ENCODE assay signal across 9 mouse cellular contexts in the genomic region with DNA sequence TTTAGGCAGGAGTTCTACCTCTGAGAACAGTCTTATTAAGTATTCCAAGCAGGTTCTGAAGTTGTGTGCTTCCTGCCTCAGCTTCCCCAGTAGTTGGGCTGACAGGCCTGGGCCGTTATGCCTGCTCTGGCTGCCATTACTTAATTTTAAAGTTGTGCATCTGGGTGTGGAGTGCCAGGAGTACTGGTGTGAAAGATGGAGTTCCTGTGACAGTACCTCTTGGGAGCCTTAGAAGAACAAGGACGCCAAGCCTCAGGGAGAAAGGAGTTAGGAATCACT. TPM values are rescaled to one million over a fixed set of nuclear protein-coding genes. Genes with fewer than 3 reads are reported as not detected.
A peak's percentile ranks its signal among the peaks of the same experiment; 100 is the strongest.
DNase-seq lines count a peak whose midpoint lies in the region; ATAC-seq and TF ChIP-seq lines count a peak whose summit lies in the region.
"Had no signal": no experiment of that assay in that cellular context is flagged by ENCODE, and none has a peak within 500 bp of the region (broad histone marks: within the 10 kb centered on the region; RNA-seq: fewer than 3 reads in every experiment).

No protein-coding gene starts in this region.

- H3K36me3 ChIP-seq in heart, embryonic 10.5 days, result peaks cover 37% of the 10 kb centered on the region
- H3K36me3 ChIP-seq in ES-Bruce4 (ENCODE audit: control insufficient read depth, insufficient read depth, low read length, poor library complexity, severe bottlenecking) (peaks cover 17% of the 10 kb centered on the region), macrophage (ENCODE audit: inconsistent target) (peaks cover 10% of the 10 kb centered on the region; the same call in 1 of the 2 replicates)
- peaks cover 21% of the 10 kb centered on the region for H3K36me3 ChIP-seq in forebrain, postnatal 0 days (ENCODE audit: insufficient read depth)

- WGBS in heart, embryonic 10.5 days, result 54% methylated on average over 2 of the region's 2 CpGs
- 51% methylated on average over 2 of the region's 2 CpGs for WGBS in forebrain, postnatal 0 days
- WGBS in macrophage (ENCODE audit: missing documents), result 48% methylated on average over 2 of the region's 2 CpGs

- peak overlapping the region; percentile 68 for H3K4me2 ChIP-seq in forebrain, postnatal 0 days (ENCODE audit: low read depth)

- no peak for TF ChIP-seq CTCF in ES-Bruce4 (IDR thresholded peaks at IDR 0.05; ENCODE audit: low read depth, low read length)
- TF ChIP-seq CTCF in forebrain, postnatal 0 days (IDR thresholded peaks at IDR 0.05; ENCODE audit: low read depth), result no peak

- H3K79me2 ChIP-seq in macrophage (ENCODE audit: inconsistent target), result peaks cover 14% of the 10 kb centered on the region; the same call in 1 of the 2 replicates

- no peaks in the 10 kb centered on the region for H3K9me3 ChIP-seq in heart, embryonic 10.5 days
- no peaks in the 10 kb centered on the region for H3K9me3 ChIP-seq in ES-Bruce4 (replicated peaks; ENCODE audit: control insufficient read depth, insufficient read depth, low read length, poor library complexity, severe bottlenecking)
- no peaks in the 10 kb centered on the region for H3K9me3 ChIP-seq in forebrain, postnatal 0 days (ENCODE audit: low read length)

- peaks cover 37% of the 10 kb centered on the region for H3K4me1 ChIP-seq in heart, embryonic 10.5 days
- H3K4me1 ChIP-seq in ES-Bruce4 (ENCODE audit: control insufficient read depth, insufficient read depth, low read length), result peaks cover 8% of the 10 kb centered on the region
- peaks cover 18% of the 10 kb centered on the region for H3K4me1 ChIP-seq in forebrain, postnatal 0 days (ENCODE audit: insufficient read depth)

- intact Hi-C loops in heart, postnatal 10 days (cut with DNase I), result loop anchor here (1.0 kb wide), 1 partner anchor 34 kb away; no protein-coding TSS in a partner anchor

- H3K27me3 ChIP-seq in heart, embryonic 10.5 days (ENCODE audit: insufficient read depth, poor library complexity, severe bottlenecking), result 0 out of 2 replicates have a peak, but pooled peaks cover 1% of the 10 kb centered on the region
- no peaks in the 10 kb centered on the region for H3K27me3 ChIP-seq in ES-Bruce4 (ENCODE audit: control insufficient read depth, insufficient read depth, low read length, poor library complexity, severe bottlenecking)
- no peaks in the 10 kb centered on the region; the same call in 1 of the 2 replicates for H3K27me3 ChIP-seq in forebrain, postnatal 0 days (ENCODE audit: insufficient read depth, low read length)

- TF ChIP-seq POLR2A in ES-Bruce4 (IDR thresholded peaks at IDR 0.05; ENCODE audit: insufficient read depth, low read length), result no peak

- no peak for TF ChIP-seq EP300 in ES-Bruce4 (IDR thresholded peaks at IDR 0.05; ENCODE audit: insufficient read depth, low read depth, low read length)

- H3K9ac ChIP-seq in ES-Bruce4 (ENCODE audit: low read depth, poor library complexity, severe bottlenecking), result peak overlapping the region; percentile 38
- peak overlapping the region; percentile 89 for H3K9ac ChIP-seq in forebrain, postnatal 0 days

- no peak for ATAC-seq in forebrain, postnatal 0 days

- peak overlapping the region; percentile 80 for H3K4me3 ChIP-seq in heart, embryonic 10.5 days
- H3K4me3 ChIP-seq in ES-Bruce4 (ENCODE audit: low read depth, low read length) (peak overlapping the region; percentile 94), macrophage (ENCODE audit: inconsistent target) (peak overlapping the region; percentile 54)
- peak overlapping the region; percentile 81 for H3K4me3 ChIP-seq in forebrain, postnatal 0 days (ENCODE audit: low read depth, low read length)

- DNase-seq in heart, embryonic 10.5 days (ENCODE audit: low spot score), result no peak
- no peak for DNase-seq in heart, postnatal 10 days
- no peak for DNase-seq in forebrain, postnatal 0 days
- no peak for DNase-seq in retina, embryonic 14.5 days (ENCODE audit: low spot score)
- no peak for DNase-seq in frontal cortex, adult 2 months (ENCODE audit: extremely low spot score in 1 of 2, low spot score in 1 of 2)
- no peak for DNase-seq in spleen, adult 18-20 months

- H3K27ac ChIP-seq in heart, embryonic 10.5 days, result peak overlapping the region; percentile 88
- no peak overlapping the region for H3K27ac ChIP-seq in ES-Bruce4 (ENCODE audit: insufficient read depth, low read length)
- H3K27ac ChIP-seq in forebrain, postnatal 0 days (ENCODE audit: low read depth, low read length), result peak overlapping the region; percentile 96
- H3K27ac ChIP-seq in macrophage, result peak overlapping the region; percentile 48

RNA-seq across cellular contexts. Expression of a gene that starts 4.4 kb away (rescaled TPM):
- 69.5 and 111 TPM in 2 replicates for polyA plus RNA-seq in heart, embryonic 10.5 days (2016; fragmentation: Nextera tagmentation; extraction: Ambion mirVana)
- total RNA-seq in heart, postnatal 10 days (2021), result 10 to 100 TPM; 47.4 to 50.1 TPM
- polyA plus RNA-seq in ES-Bruce4 (2011; ENCODE audit: insufficient read depth, insufficient read length, low read depth, missing spikeins), result 61.9 and 69.3 TPM in 2 replicates
- total RNA-seq in forebrain, postnatal 0 days (2014; rRNA removed), result 155 and 159 TPM in 2 replicates
- polyA plus RNA-seq in forebrain, postnatal 0 days (2015; fragmentation: Nextera tagmentation; extraction: Ambion mirVana), result 99.0 and 110 TPM in 2 replicates
- total RNA-seq in macrophage (2018; cell fraction: chromatin; rRNA removed), result 100 to 1,000 TPM in 3 of 26 experiments, 10 to 100 TPM in 23; 29.5 to 116 (median 76.4) TPM
- total RNA-seq in macrophage (2018; cell fraction: cytosol; rRNA removed), result 10 to 100 TPM; 30.0 to 50.6 (median 39.5) TPM
- total RNA-seq in macrophage (2018; cell fraction: nucleus; rRNA removed), result 10 to 100 TPM; 26.4 to 93.3 (median 45.4) TPM
- polyA plus RNA-seq in macrophage (2018), result 31.2 to 42.2 TPM (median 38.7 TPM) in 3 replicates
- 126 and 132 TPM in 2 replicates for polyA plus RNA-seq in frontal cortex, adult 2 months (2012; rRNA removed)

RNA-seq across cellular contexts. Expression of a gene that starts 4.5 kb away (rescaled TPM):
- 7.7 and 8.0 TPM in 2 replicates for polyA plus RNA-seq in heart, embryonic 10.5 days (2016; fragmentation: Nextera tagmentation; extraction: Ambion mirVana)
- 10 to 100 TPM; 17.8 to 18.8 TPM for total RNA-seq in heart, postnatal 10 days (2021)
- polyA plus RNA-seq in ES-Bruce4 (2011; ENCODE audit: insufficient read depth, insufficient read length, low read depth, missing spikeins) (16.7 and 18.1 TPM in 2 replicates), macrophage (2018) (0.22 to 0.28 TPM in 2 of 3 replicates, not detected in the other)
- total RNA-seq in forebrain, postnatal 0 days (2014; rRNA removed), result 2.2 and 4.5 TPM in 2 replicates
- polyA plus RNA-seq in forebrain, postnatal 0 days (2015; fragmentation: Nextera tagmentation; extraction: Ambion mirVana), result 4.0 and 4.3 TPM in 2 replicates
- total RNA-seq in macrophage (2018; cell fraction: chromatin; rRNA removed), result 1 to 10 TPM; 1.1 to 4.3 (median 1.8) TPM
- under 1 TPM in 23 of 26 experiments, not detected in 3; 0.07 to 0.38 (median 0.18) TPM for total RNA-seq in macrophage (2018; cell fraction: cytosol; rRNA removed)
- 1 to 10 TPM in 20 of 26 experiments, under 1 TPM in 6; 0.33 to 3.4 (median 1.4) TPM for total RNA-seq in macrophage (2018; cell fraction: nucleus; rRNA removed)
- polyA plus RNA-seq in frontal cortex, adult 2 months (2012; rRNA removed), result 4.7 and 5.3 TPM in 2 replicates
- total RNA-seq: megakaryocyte-erythroid progenitor cell, adult 5-6 weeks had no signal

RNA-seq across cellular contexts. Expression of a gene that starts 23.6 kb away (rescaled TPM):
- 8.4 and 23.2 TPM in 2 replicates for polyA plus RNA-seq in heart, embryonic 10.5 days (2016; fragmentation: Nextera tagmentation; extraction: Ambion mirVana)
- under 1 TPM in 1 of 2 experiments, not detected in 1; 0.31 TPM for total RNA-seq in heart, postnatal 10 days (2021)
- polyA plus RNA-seq in ES-Bruce4 (2011; ENCODE audit: insufficient read depth, insufficient read length, low read depth, missing spikeins), result 22.0 and 46.7 TPM in 2 replicates
- 106 and 113 TPM in 2 replicates for total RNA-seq in forebrain, postnatal 0 days (2014; rRNA removed)
- 162 and 169 TPM in 2 replicates for polyA plus RNA-seq in forebrain, postnatal 0 days (2015; fragmentation: Nextera tagmentation; extraction: Ambion mirVana)
- 1 to 10 TPM in 1 of 26 experiments, not detected in 25; 1.2 TPM for total RNA-seq in macrophage (2018; cell fraction: chromatin; rRNA removed)
- total RNA-seq in macrophage (2018; cell fraction: cytosol; rRNA removed), result not detected
- total RNA-seq in macrophage (2018; cell fraction: nucleus; rRNA removed), result not detected
- not detected in 3 replicates for polyA plus RNA-seq in macrophage (2018)
- 57.8 and 68.7 TPM in 2 replicates for polyA plus RNA-seq in frontal cortex, adult 2 months (2012; rRNA removed)
- total RNA-seq: megakaryocyte-erythroid progenitor cell, adult 5-6 weeks had no signal

RNA-seq across cellular contexts. Expression of a gene that starts 26.5 kb away (rescaled TPM):
- polyA plus RNA-seq in heart, embryonic 10.5 days (2016; fragmentation: Nextera tagmentation; extraction: Ambion mirVana), result 117 and 155 TPM in 2 replicates
- total RNA-seq in heart, postnatal 10 days (2021), result 10 to 100 TPM; 32.0 to 33.9 TPM
- polyA plus RNA-seq in ES-Bruce4 (2011; ENCODE audit: insufficient read depth, insufficient read length, low read depth, missing spikeins) (52.3 and 57.0 TPM in 2 replicates), macrophage (2018) (33.5 to 87.9 TPM (median 87.4 TPM) in 3 replicates)
- 65.1 and 74.5 TPM in 2 replicates for total RNA-seq in forebrain, postnatal 0 days (2014; rRNA removed)
- 93.2 and 99.0 TPM in 2 replicates for polyA plus RNA-seq in forebrain, postnatal 0 days (2015; fragmentation: Nextera tagmentation; extraction: Ambion mirVana)
- total RNA-seq in macrophage (2018; cell fraction: chromatin; rRNA removed), result 100 to 1,000 TPM in 25 of 26 experiments, 10 to 100 TPM in 1; 94.5 to 340 (median 169) TPM
- 10 to 100 TPM; 31.1 to 80.6 (median 57.8) TPM for total RNA-seq in macrophage (2018; cell fraction: cytosol; rRNA removed)
- 100 to 1,000 TPM in 14 of 26 experiments, 10 to 100 TPM in 12; 48.9 to 325 (median 105) TPM for total RNA-seq in macrophage (2018; cell fraction: nucleus; rRNA removed)
- 46.0 and 50.7 TPM in 2 replicates for polyA plus RNA-seq in frontal cortex, adult 2 months (2012; rRNA removed)

RNA-seq across cellular contexts. Expression of a gene that starts 30.3 kb away (rescaled TPM):
- 24.0 and 30.0 TPM in 2 replicates for polyA plus RNA-seq in heart, embryonic 10.5 days (2016; fragmentation: Nextera tagmentation; extraction: Ambion mirVana)
- 1 to 10 TPM; 5.2 to 6.3 TPM for total RNA-seq in heart, postnatal 10 days (2021)
- polyA plus RNA-seq in ES-Bruce4 (2011; ENCODE audit: insufficient read depth, insufficient read length, low read depth, missing spikeins) (33.6 and 38.5 TPM in 2 replicates), macrophage (2018) (2.5 to 17.1 TPM (median 6.2 TPM) in 3 replicates)
- 4.7 and 5.9 TPM in 2 replicates for total RNA-seq in forebrain, postnatal 0 days (2014; rRNA removed)
- polyA plus RNA-seq in forebrain, postnatal 0 days (2015; fragmentation: Nextera tagmentation; extraction: Ambion mirVana), result 4.5 and 4.6 TPM in 2 replicates
- total RNA-seq in macrophage (2018; cell fraction: chromatin; rRNA removed), result 10 to 100 TPM in 3 of 26 experiments, 1 to 10 TPM in 23; 1.3 to 12.4 (median 5.2) TPM
- total RNA-seq in macrophage (2018; cell fraction: cytosol; rRNA removed), result 1 to 10 TPM; 1.3 to 6.7 (median 3.3) TPM
- total RNA-seq in macrophage (2018; cell fraction: nucleus; rRNA removed), result 10 to 100 TPM in 2 of 26 experiments, 1 to 10 TPM in 24; 1.6 to 28.4 (median 4.3) TPM
- polyA plus RNA-seq in frontal cortex, adult 2 months (2012; rRNA removed), result 2.7 and 2.8 TPM in 2 replicates
